Mouse (Mus musculus): ENCODE data around the gene Syne4. TPM values are rescaled to one million over a fixed set of nuclear protein-coding genes. Genes with fewer than 3 reads are reported as not detected.

The Syne4 gene
- 30.5 and 36.9 TPM in 2 replicates for polyA plus RNA-seq (2015; fragmentation: Nextera tagmentation; extraction: Ambion mirVana)

DNA sequence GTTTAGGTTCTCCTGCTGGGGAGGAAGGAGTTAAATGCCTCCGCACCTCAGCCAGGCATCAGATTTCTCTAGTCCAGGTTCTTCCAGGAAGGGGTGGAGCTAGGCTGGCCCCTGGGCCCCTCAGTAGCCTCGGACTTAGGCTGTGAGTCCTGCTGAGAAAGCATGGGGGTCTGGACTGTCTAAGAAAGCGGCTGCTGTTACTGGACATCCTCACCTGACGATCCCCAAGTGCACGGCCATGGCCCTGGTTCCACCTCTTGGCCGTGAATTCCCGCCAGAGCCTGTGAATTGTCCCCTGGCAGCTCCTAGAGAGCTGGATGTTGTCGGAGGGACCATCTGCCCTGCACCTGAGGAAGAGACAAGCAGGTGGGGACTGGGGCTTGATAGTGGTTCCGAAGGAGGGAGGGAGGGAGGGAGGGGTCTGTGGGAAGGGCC is at the start of gene Syne4:
TSS of gene Syne4 (plus strand) at position 87 of the 435 bp plus-strand sequence.
- H3K4me1 ChIP-seq, result peaks cover 20% of the 10 kb centered on the region
- no peaks in the 10 kb centered on the region for H3K9me3 ChIP-seq (replicated peaks)
- peak within 1 kb of the TSS; percentile 43 for H3K4me3 ChIP-seq (replicated peaks)
- no peaks in the 10 kb centered on the region for H3K27me3 ChIP-seq
- 0 out of 2 replicates have a peak, but pooled peaks have one; percentile 26 for ATAC-seq (ENCODE audit: insufficient number of reproducible peaks, low FRiP score, low TSS enrichment, low read depth)
- peak within 1 kb of the TSS; percentile 47 for H3K4me2 ChIP-seq (replicated peaks)
- H3K27ac ChIP-seq (replicated peaks), result no peak within 1 kb of the TSS
- WGBS, result 3% methylated on average over 9 of the region's 9 CpGs
- H3K9ac ChIP-seq, result peak within 1 kb of the TSS; percentile 23
- H3K36me3 ChIP-seq, result peaks cover 10% of the 10 kb centered on the region; the same call in 1 of the 2 replicates

DNA sequence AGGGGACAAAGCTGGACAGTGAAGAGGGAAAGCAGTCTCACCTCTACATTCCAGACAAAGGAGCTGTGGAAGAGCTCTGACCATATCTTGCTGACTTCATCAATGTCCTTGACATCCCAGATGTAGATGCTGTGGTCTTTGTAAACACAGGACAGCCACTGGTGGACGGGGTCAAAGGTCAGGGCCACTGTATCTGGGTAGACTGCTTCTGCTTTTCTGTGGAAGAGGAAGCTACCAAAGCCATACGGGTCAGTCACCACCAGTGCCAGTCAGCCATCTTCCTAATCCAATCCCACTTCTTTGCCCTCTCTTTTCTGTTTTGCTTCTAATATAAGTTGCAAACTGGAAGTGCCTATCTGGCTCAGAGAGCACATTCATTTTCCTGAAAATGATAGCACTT is 49.6 kb upstream of the Syne4 start:
- no peaks in the 10 kb centered on the region for H3K9me3 ChIP-seq (replicated peaks)
- H3K27ac ChIP-seq (replicated peaks), result no peak overlapping the region
- WGBS, result 80% methylated on average over 2 of the region's 2 CpGs
- no peaks in the 10 kb centered on the region for H3K4me1 ChIP-seq
- no peak overlapping the region for H3K9ac ChIP-seq
- no peaks in the 10 kb centered on the region for H3K27me3 ChIP-seq
- H3K36me3 ChIP-seq, result peaks cover 4% of the 10 kb centered on the region; the same call in 1 of the 2 replicates
- no peak overlapping the region for H3K4me3 ChIP-seq (replicated peaks)
- no peak overlapping the region for H3K4me2 ChIP-seq (replicated peaks)
- ATAC-seq (ENCODE audit: insufficient number of reproducible peaks, low FRiP score, low TSS enrichment, low read depth), result no peak

DNA sequence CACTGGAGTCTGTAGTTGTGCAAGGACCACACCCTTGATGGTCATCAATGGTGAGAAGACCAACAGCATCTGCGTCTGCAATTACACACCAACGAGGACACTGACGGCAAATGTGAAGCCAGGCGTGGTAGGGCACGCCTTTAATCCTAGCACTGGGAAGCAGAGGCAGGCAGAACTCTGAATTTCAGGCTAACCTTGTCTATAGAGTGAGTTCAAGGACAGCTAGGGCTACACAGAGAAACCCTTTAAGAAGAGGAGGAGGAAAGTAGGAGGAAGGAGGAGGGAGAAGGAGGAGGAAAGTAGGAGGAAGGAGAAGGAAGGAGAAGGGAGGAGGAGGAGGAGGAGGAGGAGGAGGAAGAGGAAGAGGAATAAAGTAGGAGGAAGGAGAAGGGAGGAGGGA is 49.1 kb upstream of the Syne4 start:
- Histone ChIP-seq H3K4me1 (no peaks in the 10 kb centered on the region), H3K27ac (replicated peaks) (no peak overlapping the region), H3K4me3 (replicated peaks) (no peak overlapping the region), H3K9me3 (replicated peaks) (no peaks in the 10 kb centered on the region), H3K9ac (no peak overlapping the region), H3K36me3 (peaks cover 4% of the 10 kb centered on the region; the same call in 1 of the 2 replicates), H3K4me2 (replicated peaks) (no peak overlapping the region), H3K27me3 (no peaks in the 10 kb centered on the region)
- ATAC-seq (ENCODE audit: insufficient number of reproducible peaks, low FRiP score, low TSS enrichment, low read depth), result no peak
- WGBS, result 91% methylated on average over 5 of the region's 5 CpGs

DNA sequence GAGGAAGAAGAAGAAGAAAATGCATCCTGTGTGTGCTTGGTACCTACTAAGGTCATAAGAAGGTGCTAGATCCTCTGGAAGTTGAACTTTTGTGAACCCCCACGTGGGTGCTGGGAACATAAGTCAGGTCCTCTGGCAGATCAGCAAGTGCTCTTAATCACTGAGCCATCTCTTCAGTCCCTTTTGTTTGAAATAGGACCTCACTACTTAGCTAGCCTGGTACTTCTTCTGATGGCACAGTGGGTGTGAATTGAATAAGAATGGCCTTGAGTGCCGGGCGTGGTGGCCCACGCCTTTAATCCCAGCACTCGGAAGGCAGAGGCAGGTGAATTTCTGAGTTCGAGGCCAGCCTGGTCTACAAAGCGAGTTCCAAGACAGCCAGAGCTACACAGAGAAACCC is 48.7 kb upstream of the Syne4 start:
- no peak for ATAC-seq (ENCODE audit: insufficient number of reproducible peaks, low FRiP score, low TSS enrichment, low read depth)
- Histone ChIP-seq H3K27ac (replicated peaks) (no peak overlapping the region), H3K36me3 (peaks cover 4% of the 10 kb centered on the region; the same call in 1 of the 2 replicates), H3K4me1 (no peaks in the 10 kb centered on the region), H3K27me3 (no peaks in the 10 kb centered on the region), H3K9ac (no peak overlapping the region), H3K4me3 (replicated peaks) (no peak overlapping the region), H3K4me2 (replicated peaks) (no peak overlapping the region), H3K9me3 (replicated peaks) (no peaks in the 10 kb centered on the region)
- 91% methylated on average over 7 of the region's 7 CpGs for WGBS

DNA sequence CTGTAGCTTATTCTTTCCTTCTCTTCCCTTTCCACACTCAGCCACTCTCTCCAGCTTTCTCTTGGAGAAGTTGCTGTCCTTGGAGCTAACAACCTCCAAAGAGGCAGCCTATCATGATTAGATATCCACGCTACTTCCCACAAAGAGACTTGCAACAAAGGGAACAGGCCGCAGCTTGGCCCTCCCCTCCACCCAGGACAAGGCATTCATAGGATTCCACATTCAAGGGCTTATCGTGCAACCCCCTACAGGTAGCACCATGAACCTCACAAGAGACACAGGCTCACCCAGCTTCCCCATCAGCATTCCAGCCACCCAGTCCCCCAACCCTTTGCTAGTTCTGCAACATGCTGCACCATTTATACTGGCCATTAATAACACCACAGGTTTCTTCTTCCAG is 47.8 kb upstream of the Syne4 start:
- no peak for ATAC-seq (ENCODE audit: insufficient number of reproducible peaks, low FRiP score, low TSS enrichment, low read depth)
- Histone ChIP-seq H3K27ac (replicated peaks) (no peak overlapping the region), H3K9ac (no peak overlapping the region), H3K36me3 (no peaks in the 10 kb centered on the region), H3K4me3 (replicated peaks) (no peak overlapping the region), H3K4me1 (no peaks in the 10 kb centered on the region), H3K27me3 (no peaks in the 10 kb centered on the region), H3K9me3 (replicated peaks) (no peaks in the 10 kb centered on the region), H3K4me2 (replicated peaks) (no peak overlapping the region)
- 85% methylated on average over 3 of the region's 3 CpGs for WGBS

DNA sequence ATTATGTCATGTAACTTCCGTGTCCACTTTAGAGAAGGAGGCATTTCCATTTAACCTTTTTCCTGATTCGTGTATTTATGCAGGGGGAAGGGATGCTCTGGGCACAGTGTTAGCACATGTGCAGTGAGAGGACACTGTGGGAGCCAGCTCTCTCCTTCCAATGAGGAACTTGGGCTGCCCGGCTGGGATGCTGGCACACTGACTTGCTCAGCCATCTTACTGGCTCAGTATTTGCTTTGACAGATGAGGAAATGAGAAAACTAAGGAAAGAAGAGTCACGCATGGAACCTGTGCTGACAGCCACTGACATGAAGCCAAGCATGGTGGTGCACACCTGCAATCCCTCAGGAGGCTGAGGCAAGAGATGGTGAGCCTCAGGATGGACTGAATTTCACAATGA is 45.0 kb upstream of the Syne4 start:
- no peak overlapping the region for H3K4me2 ChIP-seq (replicated peaks)
- H3K4me1 ChIP-seq, result no peaks in the 10 kb centered on the region
- H3K4me3 ChIP-seq (replicated peaks), result no peak overlapping the region
- H3K9me3 ChIP-seq (replicated peaks), result no peaks in the 10 kb centered on the region
- no peaks in the 10 kb centered on the region for H3K27me3 ChIP-seq
- ATAC-seq (ENCODE audit: insufficient number of reproducible peaks, low FRiP score, low TSS enrichment, low read depth), result no peak
- H3K27ac ChIP-seq (replicated peaks), result no peak overlapping the region
- WGBS, result 81% methylated on average over 4 of the region's 4 CpGs
- no peak overlapping the region for H3K9ac ChIP-seq
- no peaks in the 10 kb centered on the region for H3K36me3 ChIP-seq

DNA sequence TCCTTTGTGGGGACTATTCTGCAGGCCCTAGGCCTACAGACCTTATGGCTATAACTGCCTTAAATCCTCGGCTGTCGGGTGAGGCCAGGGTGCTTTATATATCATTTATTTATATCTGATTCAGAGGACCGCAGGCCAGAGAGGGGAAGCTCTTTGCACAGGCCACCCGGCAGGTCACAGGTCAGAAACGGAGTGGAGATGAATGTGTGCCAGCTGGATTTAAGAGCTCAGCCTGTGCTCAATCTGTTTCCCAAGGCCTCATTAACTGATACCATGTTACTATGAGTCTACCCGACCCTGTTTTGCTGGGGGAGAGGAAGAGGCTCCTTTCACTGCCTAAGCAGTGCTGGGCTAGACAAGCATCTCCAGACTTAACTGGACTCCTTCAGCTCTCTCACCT is 40.2 kb upstream of the Syne4 start:
- Histone ChIP-seq H3K4me2 (replicated peaks) (no peak overlapping the region), H3K4me3 (replicated peaks) (no peak overlapping the region), H3K9ac (no peak overlapping the region), H3K4me1 (peaks cover 6% of the 10 kb centered on the region; the same call in 1 of the 2 replicates), H3K27ac (replicated peaks) (no peak overlapping the region), H3K9me3 (replicated peaks) (no peaks in the 10 kb centered on the region), H3K27me3 (no peaks in the 10 kb centered on the region), H3K36me3 (no peaks in the 10 kb centered on the region)
- ATAC-seq (ENCODE audit: insufficient number of reproducible peaks, low FRiP score, low TSS enrichment, low read depth), result no peak
- 82% methylated on average over 6 of the region's 6 CpGs for WGBS

DNA sequence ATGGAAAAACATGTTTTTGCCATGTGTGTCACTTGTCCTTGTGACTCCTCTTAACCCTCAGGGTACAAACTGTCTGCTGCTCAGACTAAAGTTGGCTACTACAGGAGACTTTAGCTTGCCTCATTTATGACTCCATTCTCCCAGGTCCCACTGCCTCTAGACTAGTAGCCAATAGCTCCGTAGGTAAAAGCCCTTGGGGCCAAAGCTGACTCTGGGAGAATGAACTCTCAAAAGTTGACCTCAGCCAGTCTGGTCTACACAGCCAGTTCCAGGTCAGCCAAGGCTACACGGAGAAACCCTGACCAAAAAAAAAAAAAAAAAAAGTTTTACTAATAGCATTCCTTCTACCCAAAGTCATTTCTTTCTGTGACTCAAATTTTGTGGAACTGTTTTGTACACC is 35.7 kb upstream of the Syne4 start:
- Histone ChIP-seq H3K4me2 (replicated peaks) (no peak overlapping the region), H3K27ac (replicated peaks) (no peak overlapping the region), H3K4me3 (replicated peaks) (no peak overlapping the region), H3K36me3 (no peaks in the 10 kb centered on the region), H3K9me3 (replicated peaks) (no peaks in the 10 kb centered on the region), H3K4me1 (peaks cover 19% of the 10 kb centered on the region), H3K27me3 (no peaks in the 10 kb centered on the region), H3K9ac (no peak overlapping the region)
- no peak for ATAC-seq (ENCODE audit: insufficient number of reproducible peaks, low FRiP score, low TSS enrichment, low read depth)
- 44% methylated on average over 2 of the region's 2 CpGs for WGBS

DNA sequence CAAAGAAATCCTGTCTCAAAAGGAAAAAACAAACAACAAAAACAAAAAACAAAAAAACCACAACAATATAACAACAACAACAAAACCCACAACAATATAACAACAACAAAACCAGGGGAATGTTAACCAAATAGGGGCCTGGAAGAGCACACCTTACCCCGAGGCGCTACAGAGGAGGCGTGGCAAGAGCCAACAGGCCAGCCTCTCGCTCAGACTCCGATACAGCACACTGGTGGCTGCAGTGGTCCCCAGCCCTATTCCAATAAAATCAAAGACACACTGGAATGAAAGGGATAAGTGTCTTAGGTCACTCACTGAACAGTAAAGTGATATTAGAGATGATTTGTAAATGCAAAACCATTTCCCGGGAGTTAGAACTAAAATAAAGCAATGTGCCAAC is 35.1 kb upstream of the Syne4 start:
- 0% methylated on average over 6 of the region's 6 CpGs for WGBS
- H3K36me3 ChIP-seq, result no peaks in the 10 kb centered on the region
- ATAC-seq (ENCODE audit: insufficient number of reproducible peaks, low FRiP score, low TSS enrichment, low read depth), result no peak
- H3K9me3 ChIP-seq (replicated peaks), result no peaks in the 10 kb centered on the region
- H3K4me2 ChIP-seq (replicated peaks), result peak overlapping the region; percentile 89
- peaks cover 19% of the 10 kb centered on the region for H3K4me1 ChIP-seq
- peak overlapping the region; percentile 99; the same call in 1 of the 2 replicates for H3K27ac ChIP-seq (replicated peaks)
- 0 out of 2 replicates have a peak overlapping the region, but pooled peaks have one; percentile 7 for H3K9ac ChIP-seq
- H3K27me3 ChIP-seq, result no peaks in the 10 kb centered on the region
- peak overlapping the region; percentile 70 for H3K4me3 ChIP-seq (replicated peaks)

DNA sequence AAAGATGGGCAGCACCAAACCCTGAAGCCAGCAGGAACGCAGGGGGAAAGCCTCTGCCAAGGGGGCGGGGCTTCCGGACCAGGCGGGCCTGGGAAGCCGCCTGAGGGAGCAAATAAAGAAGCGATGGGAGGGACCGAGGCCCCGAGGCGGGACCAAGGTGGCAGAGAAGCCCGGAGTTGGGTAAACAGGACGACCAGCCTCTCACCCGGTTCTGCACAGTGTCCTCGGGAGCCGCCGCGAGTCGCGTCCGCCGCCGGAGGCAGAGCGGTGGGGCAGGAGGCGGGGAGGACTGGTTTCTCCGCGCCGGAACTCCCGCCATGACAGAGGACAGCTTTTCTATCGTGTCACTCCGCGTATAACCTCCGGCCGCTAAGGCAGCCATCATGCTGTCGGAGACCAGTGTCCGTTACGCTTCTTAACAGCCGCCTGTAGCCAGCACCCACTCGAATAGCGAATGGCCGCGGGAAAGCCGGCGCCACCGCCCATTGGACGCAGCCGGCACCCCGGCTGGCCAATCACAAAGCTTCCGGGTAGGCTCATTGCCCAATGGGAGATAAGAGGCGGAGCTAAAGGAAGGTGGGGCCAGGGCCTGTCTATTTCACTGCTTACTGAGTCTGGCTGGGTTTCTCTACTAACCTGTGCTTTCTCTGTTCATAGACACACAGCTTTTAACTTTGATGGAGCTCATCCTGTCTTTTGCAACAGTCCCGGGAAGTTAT is 34.5 kb upstream of the Syne4 start, which contains the start of the genes Thap8 and Wdr62:
TSS of gene Thap8 (plus strand) at position 144 of the 719 bp plus-strand sequence.
TSS of gene Wdr62 (minus strand) at position 469 of the 719 bp plus-strand sequence.
- no peaks in the 10 kb centered on the region for H3K27me3 ChIP-seq
- ATAC-seq (ENCODE audit: insufficient number of reproducible peaks, low FRiP score, low TSS enrichment, low read depth), result peak; percentile 96
- peaks cover 19% of the 10 kb centered on the region for H3K4me1 ChIP-seq
- H3K36me3 ChIP-seq, result no peaks in the 10 kb centered on the region
- WGBS, result under 1% methylated on average over 49 of the region's 49 CpGs
- H3K4me3 ChIP-seq (replicated peaks), result peak within 1 kb of the TSS; percentile 70
- H3K4me2 ChIP-seq (replicated peaks), result peak within 1 kb of the TSS; percentile 89
- peak within 1 kb of the TSS; percentile 99 for H3K27ac ChIP-seq (replicated peaks)
- H3K9me3 ChIP-seq (replicated peaks), result no peaks in the 10 kb centered on the region
- peak within 1 kb of the TSS; percentile 43 for H3K9ac ChIP-seq

DNA sequence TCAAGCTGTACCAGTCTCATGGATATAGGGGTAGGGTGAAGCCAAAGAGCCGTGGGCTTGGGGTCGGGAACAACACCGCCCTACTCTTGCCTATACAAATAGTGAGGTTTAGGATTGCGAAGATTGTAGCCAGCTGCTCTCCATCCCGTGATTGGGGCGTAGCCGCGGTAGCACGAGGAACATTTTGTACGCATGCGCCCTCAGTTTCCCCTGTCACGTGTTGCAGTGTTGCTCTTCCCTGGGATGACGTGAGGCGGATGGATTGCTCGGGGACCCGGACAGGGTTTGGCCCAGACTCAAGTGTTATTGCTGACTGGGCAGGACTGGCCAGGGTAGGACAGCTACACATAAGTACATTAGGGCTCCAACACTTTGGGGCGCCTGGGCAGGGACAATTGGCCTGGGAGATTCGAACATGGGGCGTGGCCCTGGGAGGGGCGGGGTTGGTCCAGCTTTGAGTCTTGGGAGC is 33.9 kb upstream of the Syne4 start:
- H3K9ac ChIP-seq, result peak overlapping the region; percentile 43
- ATAC-seq (ENCODE audit: insufficient number of reproducible peaks, low FRiP score, low TSS enrichment, low read depth), result peak; percentile 82
- no peaks in the 10 kb centered on the region for H3K27me3 ChIP-seq
- H3K36me3 ChIP-seq, result no peaks in the 10 kb centered on the region
- no peaks in the 10 kb centered on the region for H3K9me3 ChIP-seq (replicated peaks)
- peak overlapping the region; percentile 70 for H3K4me3 ChIP-seq (replicated peaks)
- peak overlapping the region; percentile 89 for H3K4me2 ChIP-seq (replicated peaks)
- WGBS, result under 1% methylated on average over 20 of the region's 20 CpGs
- peaks cover 19% of the 10 kb centered on the region for H3K4me1 ChIP-seq
- peak overlapping the region; percentile 99 for H3K27ac ChIP-seq (replicated peaks)
